Mouse (Mus musculus) right cerebral cortex, postnatal 25 days (tissue): ENCODE data around the gene Ambra1.

ENCODE experiments used
- DNase-seq: peaks from one replicate; pipeline ENCODE4 v3.0.0; 2022

Ambra1 gene

DNA sequence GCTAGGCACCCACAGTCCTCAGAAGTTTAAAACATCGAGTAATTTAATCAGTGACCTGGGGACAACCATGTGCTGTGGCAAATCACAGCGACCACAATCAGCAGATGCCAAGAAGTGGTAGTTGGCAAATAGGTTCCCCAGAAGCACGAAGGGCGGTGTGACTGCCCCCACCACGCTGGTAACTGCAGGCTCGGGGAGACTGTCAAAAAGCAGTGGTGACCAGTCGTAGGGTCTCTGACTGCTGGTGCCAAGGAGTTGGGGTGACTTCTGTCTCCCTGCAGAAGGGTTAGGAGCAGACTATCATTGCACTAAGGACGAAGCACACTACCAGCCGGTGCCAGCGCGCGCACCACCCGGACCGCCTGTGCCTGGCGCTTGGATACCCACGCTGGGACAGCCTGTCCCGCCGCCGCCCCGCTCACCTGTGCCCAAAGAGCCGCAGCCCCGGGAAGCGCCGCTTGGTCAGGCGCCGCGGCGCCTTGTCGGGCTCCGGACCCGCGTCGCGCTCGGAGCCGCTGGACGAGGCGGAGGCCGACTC is 233.0 kb downstream of the Ambra1 start:
- no peak for DNase-seq

GRCm38 (mm10) chr2:91963443-91963932 is 233.6 kb downstream of the Ambra1 start:
- peak; percentile 95 for DNase-seq

GRCm38 (mm10) chr2:91964610-91965204 is 234.8 kb downstream of the Ambra1 start:
- no peak for DNase-seq

GRCm38 (mm10) chr2:91965417-91965816 is 235.5 kb downstream of the Ambra1 start:
- no peak for DNase-seq

DNA sequence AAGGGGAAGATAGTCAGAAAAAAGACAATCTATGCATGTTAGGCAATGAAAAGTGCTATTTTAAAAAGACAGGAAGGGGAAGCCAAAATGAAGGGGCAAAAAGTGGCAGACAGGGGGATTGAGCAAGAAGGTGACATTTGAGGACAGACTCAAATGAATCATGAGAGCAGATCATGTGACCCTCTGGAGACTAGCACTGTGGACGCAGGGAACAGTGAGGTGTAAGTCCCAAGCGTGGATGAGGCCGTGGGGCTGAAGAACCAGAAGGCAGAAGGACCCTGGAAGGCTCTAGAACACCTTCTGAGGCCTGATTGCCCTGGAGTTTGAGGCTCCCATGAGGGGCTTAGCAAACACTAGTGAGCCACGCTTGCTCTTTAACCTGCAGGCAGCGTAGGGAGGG is 236.4 kb downstream of the Ambra1 start:
- no peak for DNase-seq

GRCm38 (mm10) chr2:91967962-91968361 is 238.0 kb downstream of the Ambra1 start:
- DNase-seq: no peak
